In genomic region chr13:51617861-51618260, GRCm38 (mm10) we compare ENCODE assay signal across 8 mouse cellular contexts. TPM values are rescaled to one million over a fixed set of nuclear protein-coding genes. Genes with fewer than 3 reads are reported as not detected.
DNase-seq lines count a peak whose midpoint lies in the region; ATAC-seq and TF ChIP-seq lines count a peak whose summit lies in the region.

No protein-coding gene starts in this region.

- H3K79me2 ChIP-seq in myocyte (ENCODE audit: control insufficient read depth, insufficient read depth), result no peaks in the 10 kb centered on the region

- no peak for ATAC-seq in liver, embryonic 12.5 days
- ATAC-seq in forebrain, embryonic 12.5 days (ENCODE audit: low FRiP score), result peak; percentile 41; the same call in 1 of the 2 replicates
- ATAC-seq in hindbrain, embryonic 14.5 days (ENCODE audit: low FRiP score), result no peak

- H3K27me3 ChIP-seq in liver, embryonic 12.5 days (replicated peaks), result peaks cover 7% of the 10 kb centered on the region
- no peaks in the 10 kb centered on the region for H3K27me3 ChIP-seq in forebrain, embryonic 12.5 days
- no peaks in the 10 kb centered on the region for H3K27me3 ChIP-seq in hindbrain, embryonic 14.5 days (ENCODE audit: control insufficient read depth, insufficient read depth, low read length)
- H3K27me3 ChIP-seq in myocyte (ENCODE audit: control insufficient read depth, insufficient read depth, insufficient read length), result no peaks in the 10 kb centered on the region

- no peaks in the 10 kb centered on the region for H3K9me3 ChIP-seq in liver, embryonic 12.5 days (replicated peaks)
- no peaks in the 10 kb centered on the region for H3K9me3 ChIP-seq in forebrain, embryonic 12.5 days
- no peaks in the 10 kb centered on the region for H3K9me3 ChIP-seq in hindbrain, embryonic 14.5 days (ENCODE audit: control insufficient read depth, low read length)

- H3K4me1 ChIP-seq in liver, embryonic 12.5 days, result peaks cover 8% of the 10 kb centered on the region
- peaks cover 22% of the 10 kb centered on the region for H3K4me1 ChIP-seq in forebrain, embryonic 12.5 days
- 0 out of 2 replicates have a peak, but pooled peaks cover 8% of the 10 kb centered on the region for H3K4me1 ChIP-seq in hindbrain, embryonic 14.5 days (replicated peaks; ENCODE audit: control insufficient read depth, insufficient read depth, low read length)

- intact Hi-C loops in left cerebral cortex, postnatal 36 days (cut with DNase I), result loop anchor here (2.0 to 5.0 kb wide), 3 partner anchors 49 to 671 kb away; partner anchors contain the start of gene Shc3

- H3K4me2 ChIP-seq in liver, embryonic 12.5 days, result no peak overlapping the region
- peak overlapping the region; percentile 22; the same call in 1 of the 2 replicates for H3K4me2 ChIP-seq in forebrain, embryonic 12.5 days
- no peak overlapping the region for H3K4me2 ChIP-seq in hindbrain, embryonic 14.5 days (replicated peaks)
- H3K4me2 ChIP-seq in myocyte (ENCODE audit: low read depth), result peak overlapping the region; percentile 18

- no peak overlapping the region for H3K27ac ChIP-seq in liver, embryonic 12.5 days
- no peak overlapping the region for H3K27ac ChIP-seq in forebrain, embryonic 12.5 days
- H3K27ac ChIP-seq in hindbrain, embryonic 14.5 days, result no peak overlapping the region; the same call in 1 of the 2 replicates

- H3K4me3 ChIP-seq in liver, embryonic 12.5 days, result no peak overlapping the region
- H3K4me3 ChIP-seq in forebrain, embryonic 12.5 days (replicated peaks), result no peak overlapping the region
- no peak overlapping the region for H3K4me3 ChIP-seq in hindbrain, embryonic 14.5 days (replicated peaks; ENCODE audit: low read length)
- no peak overlapping the region for H3K4me3 ChIP-seq in myocyte

- no peak overlapping the region for H3K9ac ChIP-seq in liver, embryonic 12.5 days
- no peak overlapping the region for H3K9ac ChIP-seq in forebrain, embryonic 12.5 days
- H3K9ac ChIP-seq in hindbrain, embryonic 14.5 days, result no peak overlapping the region

- H3K36me3 ChIP-seq in liver, embryonic 12.5 days, result no peaks in the 10 kb centered on the region
- H3K36me3 ChIP-seq in forebrain, embryonic 12.5 days (replicated peaks), result no peaks in the 10 kb centered on the region
- H3K36me3 ChIP-seq in hindbrain, embryonic 14.5 days (replicated peaks; ENCODE audit: control insufficient read depth, insufficient read depth), result no peaks in the 10 kb centered on the region
- H3K36me3 ChIP-seq in myocyte (ENCODE audit: control insufficient read depth, insufficient read depth), result no peaks in the 10 kb centered on the region

- 24% methylated on average over 6 of the region's 6 CpGs for WGBS in liver, embryonic 12.5 days (ENCODE audit: insufficient replicate concordance)
- 23% methylated on average over 6 of the region's 6 CpGs for WGBS in forebrain, embryonic 12.5 days
- WGBS in hindbrain, embryonic 14.5 days, result 19% methylated on average over 6 of the region's 6 CpGs

- no peak for TF ChIP-seq POLR2A in myocyte (IDR thresholded peaks at IDR 0.05; ENCODE audit: insufficient read length, low read depth)

- peak; percentile 62 for DNase-seq in liver
- DNase-seq in c-Kit-negative CD71-positive TER-119-positive erythroid progenitor cells, embryonic 14.5 days (ENCODE audit: low read depth, low spot score), result peak; percentile 35
- peak; percentile 90 for DNase-seq in hindbrain, embryonic 14.5 days (ENCODE audit: low spot score)
- peak; percentile 52 to 62 for DNase-seq in left cerebral cortex, postnatal 36 days (ENCODE audit: low spot score in 2 of 2)
- DNase-seq in thymus, postnatal 14 days, result peak; percentile 42

- H3ac ChIP-seq in myocyte (ENCODE audit: control insufficient read depth, insufficient read length), result no peak overlapping the region

TF ChIP-seq in myocyte, 11 proteins besides CTCF, POLR2A, EP300 and RAD21:
- TF ChIP-seq TCF12 (IDR thresholded peaks at IDR 0.05; ENCODE audit: insufficient read depth, poor library complexity, severe bottlenecking) (no peak), MAX (IDR thresholded peaks at IDR 0.05; ENCODE audit: low read depth) (no peak), POLR2AphosphoS2 (IDR thresholded peaks at IDR 0.05; ENCODE audit: insufficient read length, low read depth) (no peak), REST (IDR thresholded peaks at IDR 0.05; ENCODE audit: insufficient read depth, insufficient read length) (no peak), SRF (IDR thresholded peaks at IDR 0.05; ENCODE audit: control insufficient read depth, insufficient read length, low read depth) (no peak), CEBPB (IDR thresholded peaks at IDR 0.05; ENCODE audit: insufficient read depth, poor library complexity, severe bottlenecking) (no peak), E2F4 (IDR thresholded peaks at IDR 0.05; ENCODE audit: insufficient read depth) (no peak), MYOG (IDR thresholded peaks at IDR 0.05; ENCODE audit: control insufficient read depth in 1 of 3, insufficient read depth in 1 of 3, insufficient read length in 2 of 3, low read depth in 2 of 3) (no peak)

RNA-seq across cellular contexts. Expression of gene Cks2, which starts 27.2 kb away (rescaled TPM):
- polyA plus RNA-seq in liver, embryonic 12.5 days (2016; fragmentation: Nextera tagmentation; extraction: Ambion mirVana), result 405 and 413 TPM in 2 replicates
- 319 and 330 TPM in 2 replicates for polyA plus RNA-seq in forebrain, embryonic 12.5 days (2016; fragmentation: Nextera tagmentation; extraction: Ambion mirVana)
- polyA plus RNA-seq in hindbrain, embryonic 14.5 days (2014; fragmentation: Nextera tagmentation; extraction: Ambion mirVana), result 52.4 and 52.6 TPM in 2 replicates
- total RNA-seq in left cerebral cortex, postnatal 36 days (2021), result 1 to 10 TPM; 2.0 to 2.9 TPM
- polyA plus RNA-seq in myocyte (2012; fragmentation: generic; extraction: Trizol), result 95.1 TPM

RNA-seq across cellular contexts. Expression of gene Secisbp2, which starts 33.6 kb away (rescaled TPM):
- 19.7 and 22.7 TPM in 2 replicates for polyA plus RNA-seq in liver, embryonic 12.5 days (2016; fragmentation: Nextera tagmentation; extraction: Ambion mirVana)
- polyA plus RNA-seq in forebrain, embryonic 12.5 days (2016; fragmentation: Nextera tagmentation; extraction: Ambion mirVana), result 31.6 and 34.5 TPM in 2 replicates
- polyA plus RNA-seq in hindbrain, embryonic 14.5 days (2014; fragmentation: Nextera tagmentation; extraction: Ambion mirVana), result 27.2 and 28.3 TPM in 2 replicates
- 10 to 100 TPM; 15.1 to 22.2 TPM for total RNA-seq in left cerebral cortex, postnatal 36 days (2021)
- 8.7 TPM for polyA plus RNA-seq in myocyte (2012; fragmentation: generic; extraction: Trizol)

RNA-seq across cellular contexts. Expression of gene Shc3, which starts 48.6 kb away (rescaled TPM):
- polyA plus RNA-seq in liver, embryonic 12.5 days (2016; fragmentation: Nextera tagmentation; extraction: Ambion mirVana), result not detected in 2 replicates
- 7.9 and 9.6 TPM in 2 replicates for polyA plus RNA-seq in forebrain, embryonic 12.5 days (2016; fragmentation: Nextera tagmentation; extraction: Ambion mirVana)
- polyA plus RNA-seq in hindbrain, embryonic 14.5 days (2014; fragmentation: Nextera tagmentation; extraction: Ambion mirVana), result 7.2 and 11.6 TPM in 2 replicates
- total RNA-seq in left cerebral cortex, postnatal 36 days (2021), result 100 to 1,000 TPM; 195 to 220 TPM
- polyA plus RNA-seq in myocyte (2012; fragmentation: generic; extraction: Trizol), result 0.17 TPM

Comparison
In these comparisons a context has a peak if more than half of its experiments do, and no peak if none do; other contexts are left out.
1. DNase-seq: peak in every context shown above with its lines; median percentile 90 in hindbrain, embryonic 14.5 days; 62 in liver; 57 in left cerebral cortex, postnatal 36 days; 42 in thymus, postnatal 14 days; 35 in c-Kit-negative CD71-positive TER-119-positive erythroid progenitor cells, embryonic 14.5 days.
2. H3K4me2 ChIP-seq: peak in forebrain, embryonic 12.5 days (single experiment) and myocyte (single experiment); none in liver, embryonic 12.5 days (single experiment) and hindbrain, embryonic 14.5 days (single experiment).